In genomic region chr8:72147266-72147665, GRCm38 (mm10) we compare ENCODE assay signal across 25 mouse cellular contexts. TPM values are rescaled to one million over a fixed set of nuclear protein-coding genes. Genes with fewer than 3 reads are reported as not detected.
A peak's percentile ranks its signal among the peaks of the same experiment; 100 is the strongest.
DNase-seq lines count a peak whose midpoint lies in the region; ATAC-seq lines count a peak whose summit lies in the region.
"Had no signal": no experiment of that assay in that cellular context is flagged by ENCODE, and none has a peak within 500 bp of the region (broad histone marks: within the 10 kb centered on the region; RNA-seq: fewer than 3 reads in every experiment).

No protein-coding gene starts in this region.

- peaks cover 74% of the 10 kb centered on the region for H3K36me3 ChIP-seq in heart, embryonic 11.5 days (ENCODE audit: control insufficient read depth, insufficient read depth, low read length)
- peaks cover 52% of the 10 kb centered on the region for H3K36me3 ChIP-seq in intestine, embryonic 15.5 days
- peaks cover 48% of the 10 kb centered on the region for H3K36me3 ChIP-seq in intestine, embryonic 16.5 days (ENCODE audit: control insufficient read depth, insufficient read depth, low read length)
- peaks cover 30% of the 10 kb centered on the region for H3K36me3 ChIP-seq in midbrain, embryonic 11.5 days (ENCODE audit: control insufficient read depth, insufficient read depth, low read length)
- peaks cover 97% of the 10 kb centered on the region for H3K36me3 ChIP-seq in midbrain, embryonic 10.5 days

- WGBS in heart, embryonic 11.5 days (ENCODE audit: insufficient replicate concordance) = 35% methylated on average over 2 of the region's 2 CpGs
- 48% methylated on average over 2 of the region's 2 CpGs for WGBS in intestine, embryonic 15.5 days
- 57% methylated on average over 2 of the region's 2 CpGs for WGBS in intestine, embryonic 16.5 days
- WGBS in midbrain, embryonic 11.5 days = 93% methylated on average over 2 of the region's 2 CpGs
- WGBS in midbrain, embryonic 10.5 days = 81% methylated on average over 2 of the region's 2 CpGs

- H3K9ac ChIP-seq in heart, embryonic 11.5 days (ENCODE audit: low read depth, low read length) = no peak overlapping the region
- no peak overlapping the region for H3K9ac ChIP-seq in intestine, embryonic 15.5 days
- H3K9ac ChIP-seq in intestine, embryonic 16.5 days (ENCODE audit: low read depth, low read length) = no peak overlapping the region
- no peak overlapping the region for H3K9ac ChIP-seq in midbrain, embryonic 11.5 days (ENCODE audit: low read length)
- H3K9ac ChIP-seq: embryonic facial prominence, embryonic 13.5 days; forebrain, embryonic 15.5 days; limb, embryonic 12.5 days; liver, embryonic 12.5 days; neural tube, embryonic 15.5 days had no signal

- H3K4me2 ChIP-seq in heart, embryonic 11.5 days = no peak overlapping the region
- H3K4me2 ChIP-seq in intestine, embryonic 15.5 days (replicated peaks) = no peak overlapping the region
- no peak overlapping the region for H3K4me2 ChIP-seq in intestine, embryonic 16.5 days (ENCODE audit: low read depth, low read length)
- H3K4me2 ChIP-seq in midbrain, embryonic 11.5 days = no peak overlapping the region
- H3K4me2 ChIP-seq: embryonic facial prominence, embryonic 13.5 days; forebrain, embryonic 15.5 days; limb, embryonic 12.5 days; liver, embryonic 12.5 days; neural tube, embryonic 15.5 days had no signal

- H3K27ac ChIP-seq in heart, embryonic 11.5 days (ENCODE audit: low read depth, low read length) = peak overlapping the region; percentile 1; the same call in 1 of the 2 replicates
- H3K27ac ChIP-seq in intestine, embryonic 15.5 days = peak overlapping the region; percentile 19; the same call in 1 of the 2 replicates
- no peak overlapping the region; the same call in 1 of the 2 replicates for H3K27ac ChIP-seq in intestine, embryonic 16.5 days (ENCODE audit: low read length)
- H3K27ac ChIP-seq in midbrain, embryonic 11.5 days (ENCODE audit: low read depth, low read length) = no peak overlapping the region
- no peak overlapping the region for H3K27ac ChIP-seq in midbrain, embryonic 10.5 days (replicated peaks)
- H3K27ac ChIP-seq: embryonic facial prominence, embryonic 13.5 days; forebrain, embryonic 15.5 days; hindbrain, embryonic 10.5 days; hindbrain, postnatal 0 days; limb, embryonic 12.5 days; liver, embryonic 12.5 days; neural tube, embryonic 15.5 days had no signal

- H3K4me1 ChIP-seq in heart, embryonic 11.5 days (ENCODE audit: control insufficient read depth, insufficient read depth, low read length) = peaks cover 10% of the 10 kb centered on the region
- no peaks in the 10 kb centered on the region for H3K4me1 ChIP-seq in intestine, embryonic 15.5 days (replicated peaks)
- peaks cover 15% of the 10 kb centered on the region for H3K4me1 ChIP-seq in intestine, embryonic 16.5 days (ENCODE audit: control insufficient read depth, insufficient read depth, low read length)
- no peaks in the 10 kb centered on the region for H3K4me1 ChIP-seq in midbrain, embryonic 11.5 days (ENCODE audit: control insufficient read depth, insufficient read depth, low read length)
- no peaks in the 10 kb centered on the region for H3K4me1 ChIP-seq in midbrain, embryonic 10.5 days
- H3K4me1 ChIP-seq: embryonic facial prominence, embryonic 13.5 days; forebrain, embryonic 15.5 days; hindbrain, embryonic 10.5 days; limb, embryonic 12.5 days; neural tube, embryonic 15.5 days had no signal

- H3K4me3 ChIP-seq in heart, embryonic 11.5 days (ENCODE audit: low read depth, low read length) = no peak overlapping the region
- no peak overlapping the region for H3K4me3 ChIP-seq in intestine, embryonic 15.5 days (replicated peaks)
- no peak overlapping the region for H3K4me3 ChIP-seq in intestine, embryonic 16.5 days (ENCODE audit: low read length)
- no peak overlapping the region for H3K4me3 ChIP-seq in midbrain, embryonic 11.5 days (ENCODE audit: low read depth, low read length)
- no peak overlapping the region for H3K4me3 ChIP-seq in midbrain, embryonic 10.5 days
- H3K4me3 ChIP-seq: embryonic facial prominence, embryonic 13.5 days; forebrain, embryonic 15.5 days; hindbrain, embryonic 10.5 days; limb, embryonic 12.5 days; liver, embryonic 12.5 days; neural tube, embryonic 15.5 days had no signal

- no peak for DNase-seq in heart, postnatal 10 days
- peak; percentile 2 for DNase-seq in midbrain, embryonic 11.5 days (ENCODE audit: low spot score, missing footprints)
- no peak for DNase-seq in midbrain, embryonic 10.5 days (ENCODE audit: low spot score)
- DNase-seq in left cerebral cortex, postnatal 4 days = no peak
- no peak for DNase-seq in frontal cortex, postnatal 14 days (ENCODE audit: low spot score in 2 of 2)
- DNase-seq: adrenal gland, postnatal 10 days; cerebellum, adult 9-11 months; layer of hippocampus, adult 9-11 months; lung, adult 2 months; thymus, postnatal 4 days had no signal

- no peaks in the 10 kb centered on the region for H3K9me3 ChIP-seq in heart, embryonic 11.5 days (replicated peaks; ENCODE audit: control insufficient read depth, low read length)
- no peaks in the 10 kb centered on the region for H3K9me3 ChIP-seq in intestine, embryonic 15.5 days
- H3K9me3 ChIP-seq in intestine, embryonic 16.5 days (ENCODE audit: control insufficient read depth, low read length) = no peaks in the 10 kb centered on the region
- no peaks in the 10 kb centered on the region for H3K9me3 ChIP-seq in midbrain, embryonic 11.5 days (ENCODE audit: control insufficient read depth, low read length)
- H3K9me3 ChIP-seq in midbrain, embryonic 10.5 days (replicated peaks) = no peaks in the 10 kb centered on the region
- H3K9me3 ChIP-seq: embryonic facial prominence, embryonic 13.5 days; forebrain, embryonic 15.5 days; hindbrain, embryonic 10.5 days; limb, embryonic 12.5 days; liver, embryonic 12.5 days; megakaryocyte, embryonic 14.5 days; neural tube, embryonic 15.5 days had no signal

- intact Hi-C loops in heart, postnatal 10 days (cut with DNase I) = no loop called here
- intact Hi-C loops in left cerebral cortex, postnatal 4 days (cut with DNase I) = no loop called here

- no peak for ATAC-seq in heart, embryonic 11.5 days (replicated peaks; ENCODE audit: insufficient number of reproducible peaks, low FRiP score, low TSS enrichment)
- ATAC-seq in intestine, embryonic 15.5 days = no peak
- no peak; the same call in 1 of the 2 replicates for ATAC-seq in intestine, embryonic 16.5 days
- no peak for ATAC-seq in midbrain, embryonic 11.5 days (ENCODE audit: low FRiP score)
- ATAC-seq: activated CD4-positive, CD25-positive, alpha-beta regulatory T cell, adult 4 months; forebrain, embryonic 15.5 days; hindbrain, postnatal 0 days; liver, embryonic 12.5 days; midbrain, embryonic 16.5 days had no signal

- no peaks in the 10 kb centered on the region for H3K27me3 ChIP-seq in heart, embryonic 11.5 days (ENCODE audit: control insufficient read depth, insufficient read depth, low read length)
- no peaks in the 10 kb centered on the region for H3K27me3 ChIP-seq in intestine, embryonic 15.5 days (replicated peaks)
- no peaks in the 10 kb centered on the region for H3K27me3 ChIP-seq in intestine, embryonic 16.5 days (replicated peaks; ENCODE audit: control insufficient read depth, insufficient read depth, low read length)
- H3K27me3 ChIP-seq in midbrain, embryonic 11.5 days (ENCODE audit: control insufficient read depth, insufficient read depth, low read length) = no peaks in the 10 kb centered on the region
- no peaks in the 10 kb centered on the region for H3K27me3 ChIP-seq in midbrain, embryonic 10.5 days (ENCODE audit: low read depth, poor library complexity, severe bottlenecking)
- H3K27me3 ChIP-seq: embryonic facial prominence, embryonic 13.5 days; forebrain, embryonic 15.5 days; limb, embryonic 12.5 days; liver, embryonic 12.5 days; megakaryocyte, embryonic 14.5 days; neural tube, embryonic 15.5 days had no signal

RNA-seq across cellular contexts. Expression of gene Tpm4, which starts 12.5 kb away (rescaled TPM):
- polyA plus RNA-seq in heart, embryonic 11.5 days (2014; fragmentation: Nextera tagmentation; extraction: Ambion mirVana) = 405 and 429 TPM in 2 replicates
- 100 to 1,000 TPM; 229 to 241 TPM for total RNA-seq in heart, postnatal 10 days (2021)
- polyA plus RNA-seq in intestine, embryonic 15.5 days (2015; fragmentation: Nextera tagmentation; extraction: Ambion mirVana) = 545 and 589 TPM in 2 replicates
- 510 and 538 TPM in 2 replicates for polyA plus RNA-seq in intestine, embryonic 16.5 days (2015; fragmentation: Nextera tagmentation; extraction: Ambion mirVana)
- 548 and 589 TPM in 2 replicates for polyA plus RNA-seq in midbrain, embryonic 11.5 days (2014; fragmentation: Nextera tagmentation; extraction: Ambion mirVana)
- polyA plus RNA-seq in midbrain, embryonic 10.5 days (2016; fragmentation: Nextera tagmentation; extraction: Ambion mirVana) = 560 and 595 TPM in 2 replicates
- 10 to 100 TPM; 74.1 to 78.5 TPM for total RNA-seq in left cerebral cortex, postnatal 4 days (2021)

RNA-seq across cellular contexts. Expression of gene Rab8a, which starts 13.7 kb away (rescaled TPM):
- polyA plus RNA-seq in heart, embryonic 11.5 days (2014; fragmentation: Nextera tagmentation; extraction: Ambion mirVana) = 65.5 and 71.6 TPM in 2 replicates
- total RNA-seq in heart, postnatal 10 days (2021) = 10 to 100 TPM; 38.3 to 42.8 TPM
- 149 and 159 TPM in 2 replicates for polyA plus RNA-seq in intestine, embryonic 15.5 days (2015; fragmentation: Nextera tagmentation; extraction: Ambion mirVana)
- polyA plus RNA-seq in intestine, embryonic 16.5 days (2015; fragmentation: Nextera tagmentation; extraction: Ambion mirVana) = 177 and 178 TPM in 2 replicates
- 103 and 107 TPM in 2 replicates for polyA plus RNA-seq in midbrain, embryonic 11.5 days (2014; fragmentation: Nextera tagmentation; extraction: Ambion mirVana)
- 133 and 145 TPM in 2 replicates for polyA plus RNA-seq in midbrain, embryonic 10.5 days (2016; fragmentation: Nextera tagmentation; extraction: Ambion mirVana)
- total RNA-seq in left cerebral cortex, postnatal 4 days (2021) = 10 to 100 TPM; 49.6 to 55.4 TPM

RNA-seq across cellular contexts. Expression of gene Olfr374, which starts 40.4 kb away (rescaled TPM):
- 0.23 TPM in 1 of 2 replicates, not detected in the other for polyA plus RNA-seq in heart, embryonic 11.5 days (2014; fragmentation: Nextera tagmentation; extraction: Ambion mirVana)
- total RNA-seq in heart, postnatal 10 days (2021) = not detected
- 0.01 and 0.04 TPM in 2 replicates for polyA plus RNA-seq in intestine, embryonic 15.5 days (2015; fragmentation: Nextera tagmentation; extraction: Ambion mirVana)
- polyA plus RNA-seq in intestine, embryonic 16.5 days (2015; fragmentation: Nextera tagmentation; extraction: Ambion mirVana) = 0.13 TPM in 1 of 2 replicates, not detected in the other
- polyA plus RNA-seq in midbrain, embryonic 11.5 days (2014; fragmentation: Nextera tagmentation; extraction: Ambion mirVana) = not detected in 2 replicates
- polyA plus RNA-seq in midbrain, embryonic 10.5 days (2016; fragmentation: Nextera tagmentation; extraction: Ambion mirVana) = not detected in 2 replicates
- under 1 TPM in 1 of 2 experiments, not detected in 1; 0.04 TPM for total RNA-seq in left cerebral cortex, postnatal 4 days (2021)
- total RNA-seq: adrenal gland, postnatal 10 days; hindbrain, postnatal 0 days had no signal
- polyA plus RNA-seq: forebrain, embryonic 15.5 days; gonadal fat pad, adult 2 months; hindbrain, embryonic 10.5 days; hindbrain, postnatal 0 days; limb, embryonic 12.5 days; liver, embryonic 12.5 days; lung, adult 2 months had no signal

RNA-seq across cellular contexts. Expression of gene Hsh2d, which starts 42.2 kb away (rescaled TPM):
- polyA plus RNA-seq in heart, embryonic 11.5 days (2014; fragmentation: Nextera tagmentation; extraction: Ambion mirVana) = 0.11 TPM in 1 of 2 replicates, not detected in the other
- total RNA-seq in heart, postnatal 10 days (2021) = not detected
- polyA plus RNA-seq in intestine, embryonic 15.5 days (2015; fragmentation: Nextera tagmentation; extraction: Ambion mirVana) = 1.5 and 2.0 TPM in 2 replicates
- polyA plus RNA-seq in intestine, embryonic 16.5 days (2015; fragmentation: Nextera tagmentation; extraction: Ambion mirVana) = 2.5 and 2.7 TPM in 2 replicates
- not detected in 2 replicates for polyA plus RNA-seq in midbrain, embryonic 11.5 days (2014; fragmentation: Nextera tagmentation; extraction: Ambion mirVana)
- 0.07 TPM in 1 of 2 replicates, not detected in the other for polyA plus RNA-seq in midbrain, embryonic 10.5 days (2016; fragmentation: Nextera tagmentation; extraction: Ambion mirVana)
- total RNA-seq in left cerebral cortex, postnatal 4 days (2021) = not detected
- total RNA-seq: hindbrain, postnatal 0 days; left cerebral cortex, adult 8-10 months had no signal
- polyA plus RNA-seq: embryonic facial prominence, embryonic 13.5 days; forebrain, embryonic 15.5 days; hindbrain, embryonic 10.5 days; hindbrain, postnatal 0 days; limb, embryonic 12.5 days; midbrain, embryonic 16.5 days; neural tube, embryonic 15.5 days had no signal

Comparison
In these comparisons a context has a peak if more than half of its experiments do, and no peak if none do; other contexts are left out.
1. H3K27ac ChIP-seq: peak in heart, embryonic 11.5 days (single experiment) and intestine, embryonic 15.5 days (single experiment); none in intestine, embryonic 16.5 days (single experiment), midbrain, embryonic 11.5 days (single experiment) and midbrain, embryonic 10.5 days (single experiment).